Mouse (Mus musculus): ENCODE results near the gene Ube2e3. TPM values are rescaled to one million over a fixed set of nuclear protein-coding genes. Genes with fewer than 3 reads are reported as not detected.

Ube2e3 gene
- polyA plus RNA-seq, 1 experiment from 2014 or later, result 157 TPM

DNA sequence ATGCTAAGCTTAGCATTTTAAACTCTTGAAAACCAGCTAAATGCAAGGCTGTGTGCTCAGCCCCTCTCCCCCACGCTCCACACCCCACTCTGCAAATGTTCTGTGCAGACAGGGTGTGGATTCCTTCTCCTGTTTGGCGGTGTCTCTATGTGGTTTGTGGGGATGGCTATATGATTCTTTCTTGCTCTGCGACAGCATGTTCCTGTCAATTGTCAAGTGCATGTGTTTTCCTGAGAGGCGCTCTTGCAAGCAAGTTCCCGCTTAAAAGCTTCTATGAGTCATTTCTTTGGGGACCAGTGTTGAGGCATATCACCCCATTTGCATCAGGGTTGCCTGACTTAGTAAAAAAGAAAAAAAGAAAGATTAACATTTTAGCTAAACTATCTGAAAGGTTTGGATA, 92.4 kb downstream of the Ube2e3 start:
- Histone ChIP-seq H3K4me3 (ENCODE audit: low read depth, low read length) (no peak overlapping the region), H3K36me3 (ENCODE audit: control insufficient read depth, insufficient read depth, low read length) (no peaks in the 10 kb centered on the region), H3K4me1 (ENCODE audit: control insufficient read depth, insufficient read depth, low read length) (peaks cover 15% of the 10 kb centered on the region; the same call in 1 of the 2 replicates), H3K4me2 (replicated peaks; ENCODE audit: low read depth, low read length) (no peak overlapping the region), H3K9ac (replicated peaks; ENCODE audit: low read depth, low read length) (no peak overlapping the region), H3K27ac (ENCODE audit: low read length) (no peak overlapping the region), H3K9me3 (ENCODE audit: control insufficient read depth, low read depth, low read length) (no peaks in the 10 kb centered on the region), H3K27me3 (ENCODE audit: control insufficient read depth, insufficient read depth, low read length) (no peaks in the 10 kb centered on the region)
- WGBS, result 38% methylated on average over 5 of the region's 5 CpGs
- ATAC-seq (ENCODE audit: insufficient number of reproducible peaks, insufficient read depth, low FRiP score, low read depth), result peak; percentile 53; the same call in 1 of the 2 replicates

DNA sequence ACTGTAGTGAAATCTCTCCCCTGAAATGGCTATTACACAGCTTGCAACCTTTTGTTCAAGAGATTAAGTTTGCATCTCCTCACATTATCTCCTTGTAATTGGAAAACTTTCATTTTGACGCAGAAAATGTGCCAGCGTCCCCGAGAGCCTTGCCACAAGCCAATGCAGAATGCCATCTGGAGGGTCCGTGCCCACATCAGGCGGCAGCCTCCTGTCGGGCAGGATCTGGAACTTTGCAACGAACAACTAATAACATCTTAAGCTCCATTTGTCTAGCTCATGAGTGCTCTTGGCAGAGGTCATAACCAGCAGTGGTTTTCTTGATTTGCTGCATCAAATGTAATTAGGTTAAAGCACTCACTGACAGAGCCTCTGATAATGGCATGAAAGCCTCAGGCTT, 93.1 kb downstream of the Ube2e3 start:
- H3K27me3 ChIP-seq (ENCODE audit: control insufficient read depth, insufficient read depth, low read length), result no peaks in the 10 kb centered on the region
- 63% methylated on average over 7 of the region's 7 CpGs for WGBS
- peaks cover 15% of the 10 kb centered on the region; the same call in 1 of the 2 replicates for H3K4me1 ChIP-seq (ENCODE audit: control insufficient read depth, insufficient read depth, low read length)
- no peak overlapping the region for H3K4me3 ChIP-seq (ENCODE audit: low read depth, low read length)
- H3K27ac ChIP-seq (ENCODE audit: low read length), result no peak overlapping the region
- H3K4me2 ChIP-seq (replicated peaks; ENCODE audit: low read depth, low read length), result no peak overlapping the region
- no peak overlapping the region for H3K9ac ChIP-seq (replicated peaks; ENCODE audit: low read depth, low read length)
- H3K9me3 ChIP-seq (ENCODE audit: control insufficient read depth, low read depth, low read length), result no peaks in the 10 kb centered on the region
- no peaks in the 10 kb centered on the region for H3K36me3 ChIP-seq (ENCODE audit: control insufficient read depth, insufficient read depth, low read length)
- no peak for ATAC-seq (ENCODE audit: insufficient number of reproducible peaks, insufficient read depth, low FRiP score, low read depth)

DNA sequence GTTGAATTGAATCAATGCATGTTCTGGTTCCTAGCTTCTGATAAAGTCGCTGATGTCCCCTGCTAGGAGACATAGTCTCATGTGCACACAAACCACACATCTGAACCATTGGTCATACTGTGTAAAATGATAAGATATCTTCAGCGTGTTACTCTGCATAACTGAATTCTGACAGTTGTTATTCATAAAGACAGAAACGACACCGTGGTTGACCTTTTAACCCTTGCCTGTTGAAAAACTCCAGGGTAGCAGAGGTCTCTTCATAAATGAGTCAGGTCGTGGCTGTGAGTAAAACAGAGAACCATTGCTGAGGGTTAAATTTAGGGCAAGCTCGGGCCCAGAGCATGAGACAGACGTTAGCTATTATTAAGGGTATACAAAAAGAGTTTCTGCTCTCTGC, 93.7 kb downstream of the Ube2e3 start:
- Histone ChIP-seq H3K4me3 (ENCODE audit: low read depth, low read length) (no peak overlapping the region), H3K4me1 (ENCODE audit: control insufficient read depth, insufficient read depth, low read length) (peaks cover 15% of the 10 kb centered on the region; the same call in 1 of the 2 replicates), H3K27ac (ENCODE audit: low read length) (no peak overlapping the region), H3K9ac (replicated peaks; ENCODE audit: low read depth, low read length) (no peak overlapping the region), H3K27me3 (ENCODE audit: control insufficient read depth, insufficient read depth, low read length) (no peaks in the 10 kb centered on the region), H3K4me2 (replicated peaks; ENCODE audit: low read depth, low read length) (no peak overlapping the region), H3K36me3 (ENCODE audit: control insufficient read depth, insufficient read depth, low read length) (no peaks in the 10 kb centered on the region), H3K9me3 (ENCODE audit: control insufficient read depth, low read depth, low read length) (no peaks in the 10 kb centered on the region)
- no peak for ATAC-seq (ENCODE audit: insufficient number of reproducible peaks, insufficient read depth, low FRiP score, low read depth)
- WGBS, result 17% methylated on average over 7 of the region's 7 CpGs

- WGBS, result 90% methylated on average over 2 of the region's 2 CpGs
- H3K4me2 ChIP-seq (replicated peaks; ENCODE audit: low read depth, low read length), result no peak overlapping the region
- no peaks in the 10 kb centered on the region for H3K36me3 ChIP-seq (ENCODE audit: control insufficient read depth, insufficient read depth, low read length)
- H3K4me3 ChIP-seq (ENCODE audit: low read depth, low read length), result no peak overlapping the region
- no peak overlapping the region for H3K9ac ChIP-seq (replicated peaks; ENCODE audit: low read depth, low read length)
- H3K27ac ChIP-seq (ENCODE audit: low read length), result no peak overlapping the region
- no peak for ATAC-seq (ENCODE audit: insufficient number of reproducible peaks, insufficient read depth, low FRiP score, low read depth)
- no peaks in the 10 kb centered on the region for H3K9me3 ChIP-seq (ENCODE audit: control insufficient read depth, low read depth, low read length)
- peaks cover 8% of the 10 kb centered on the region; the same call in 1 of the 2 replicates for H3K4me1 ChIP-seq (ENCODE audit: control insufficient read depth, insufficient read depth, low read length)
- H3K27me3 ChIP-seq (ENCODE audit: control insufficient read depth, insufficient read depth, low read length), result no peaks in the 10 kb centered on the region
Observed at GRCm38 (mm10) chr2:78964995-78965394, 97.1 kb downstream of the Ube2e3 start.

- H3K27ac ChIP-seq (ENCODE audit: low read length), result no peak overlapping the region
- peaks cover 5% of the 10 kb centered on the region; the same call in 1 of the 2 replicates for H3K4me1 ChIP-seq (ENCODE audit: control insufficient read depth, insufficient read depth, low read length)
- ATAC-seq (ENCODE audit: insufficient number of reproducible peaks, insufficient read depth, low FRiP score, low read depth), result no peak
- no peak overlapping the region for H3K4me2 ChIP-seq (replicated peaks; ENCODE audit: low read depth, low read length)
- H3K9ac ChIP-seq (replicated peaks; ENCODE audit: low read depth, low read length), result no peak overlapping the region
- H3K4me3 ChIP-seq (ENCODE audit: low read depth, low read length), result no peak overlapping the region
- WGBS, result 63% methylated on average over 6 of the region's 6 CpGs
- H3K27me3 ChIP-seq (ENCODE audit: control insufficient read depth, insufficient read depth, low read length), result no peaks in the 10 kb centered on the region
- H3K9me3 ChIP-seq (ENCODE audit: control insufficient read depth, low read depth, low read length), result no peaks in the 10 kb centered on the region
- no peaks in the 10 kb centered on the region for H3K36me3 ChIP-seq (ENCODE audit: control insufficient read depth, insufficient read depth, low read length)
Observed at GRCm38 (mm10) chr2:78965396-78965795, 97.5 kb downstream of the Ube2e3 start.

GRCm38 (mm10) chr2:78970088-78970487, 102.2 kb downstream of the Ube2e3 start:
- 73% methylated on average over 6 of the region's 6 CpGs for WGBS
- Histone ChIP-seq H3K4me2 (replicated peaks; ENCODE audit: low read depth, low read length) (no peak overlapping the region), H3K27me3 (ENCODE audit: control insufficient read depth, insufficient read depth, low read length) (no peaks in the 10 kb centered on the region), H3K4me3 (ENCODE audit: low read depth, low read length) (no peak overlapping the region), H3K27ac (ENCODE audit: low read length) (no peak overlapping the region), H3K9ac (replicated peaks; ENCODE audit: low read depth, low read length) (no peak overlapping the region), H3K4me1 (ENCODE audit: control insufficient read depth, insufficient read depth, low read length) (no peaks in the 10 kb centered on the region), H3K36me3 (ENCODE audit: control insufficient read depth, insufficient read depth, low read length) (no peaks in the 10 kb centered on the region), H3K9me3 (ENCODE audit: control insufficient read depth, low read depth, low read length) (no peaks in the 10 kb centered on the region)
- ATAC-seq (ENCODE audit: insufficient number of reproducible peaks, insufficient read depth, low FRiP score, low read depth), result no peak
